Mouse (Mus musculus): Measurements from ENCODE around the gene Dcbld1.

GRCm38 (mm10) chr10:52289261-52289660 is 55.8 kb downstream of the Dcbld1 start:
- no peak for TF ChIP-seq CTCF (conservative IDR thresholded peaks at IDR 0.05; ENCODE audit: low read length)
- no peak for TF ChIP-seq NANOG (IDR thresholded peaks at IDR 0.05; ENCODE audit: borderline replicate concordance, low read length)
